Mouse (Mus musculus): ENCODE measurements around the gene Med15. TPM values are rescaled to one million over a fixed set of nuclear protein-coding genes. Genes with fewer than 3 reads are reported as not detected.
A peak's percentile ranks its signal among the peaks of the same experiment; 100 is the strongest.

Med15 gene
- polyA plus RNA-seq, 1 experiment from 2014 or later: 41.7 TPM

DNA sequence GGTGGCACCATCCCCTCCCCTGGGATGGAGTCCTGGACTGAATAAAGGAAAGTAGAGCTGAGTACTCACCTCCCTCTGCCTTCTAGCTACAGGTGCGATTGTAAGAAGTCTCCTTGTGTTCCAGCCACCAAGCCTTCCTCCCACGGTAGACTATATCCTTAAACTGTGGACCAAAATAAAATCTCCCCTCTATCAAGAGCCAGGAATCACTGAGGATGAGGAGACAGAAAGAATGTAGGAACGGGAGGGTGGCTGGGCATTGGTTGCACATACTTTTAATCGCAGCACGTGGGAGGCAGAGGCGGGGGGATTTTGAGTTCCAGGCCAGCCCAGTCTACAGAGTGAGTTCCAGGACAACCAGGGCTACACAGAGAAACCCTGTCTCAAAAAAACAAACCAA is 260 bp downstream of the Med15 start:
- no peak overlapping the region for H3K4me2 ChIP-seq
- ATAC-seq (ENCODE audit: borderline replicate concordance, extremely low read depth, low FRiP score, low TSS enrichment): no peak
- H3K4me3 ChIP-seq: no peak overlapping the region
- H3K27me3 ChIP-seq: peaks cover 3% of the 10 kb centered on the region; the same call in 1 of the 2 replicates
- WGBS: 65% methylated on average over 6 of the region's 6 CpGs
- H3K27ac ChIP-seq: no peak overlapping the region
- H3K4me1 ChIP-seq: no peaks in the 10 kb centered on the region
- H3K36me3 ChIP-seq: no peaks in the 10 kb centered on the region
- H3K9ac ChIP-seq: no peak overlapping the region
- H3K9me3 ChIP-seq: no peaks in the 10 kb centered on the region

GRCm38 (mm10) chr16:17732021-17732420 is 670 bp downstream of the Med15 start:
- 33% methylated on average over 3 of the region's 3 CpGs for WGBS
- H3K4me1 ChIP-seq: peaks cover 3% of the 10 kb centered on the region
- H3K9ac ChIP-seq: no peak overlapping the region
- H3K9me3 ChIP-seq: no peaks in the 10 kb centered on the region
- no peaks in the 10 kb centered on the region for H3K36me3 ChIP-seq
- no peak overlapping the region for H3K4me3 ChIP-seq
- H3K27ac ChIP-seq: no peak overlapping the region
- ATAC-seq (ENCODE audit: borderline replicate concordance, extremely low read depth, low FRiP score, low TSS enrichment): no peak
- no peak overlapping the region for H3K4me2 ChIP-seq
- peaks cover 3% of the 10 kb centered on the region; the same call in 1 of the 2 replicates for H3K27me3 ChIP-seq

- no peak overlapping the region for H3K9ac ChIP-seq
- H3K4me3 ChIP-seq: no peak overlapping the region
- H3K27me3 ChIP-seq: no peaks in the 10 kb centered on the region; the same call in 1 of the 2 replicates
- ATAC-seq (ENCODE audit: borderline replicate concordance, extremely low read depth, low FRiP score, low TSS enrichment): no peak
- peaks cover 5% of the 10 kb centered on the region for H3K4me1 ChIP-seq
- no peak overlapping the region for H3K27ac ChIP-seq
- no peak overlapping the region for H3K4me2 ChIP-seq
- no peaks in the 10 kb centered on the region for H3K36me3 ChIP-seq
- no peaks in the 10 kb centered on the region for H3K9me3 ChIP-seq
Observed at GRCm38 (mm10) chr16:17729974-17730373, 2.7 kb downstream of the Med15 start.

DNA sequence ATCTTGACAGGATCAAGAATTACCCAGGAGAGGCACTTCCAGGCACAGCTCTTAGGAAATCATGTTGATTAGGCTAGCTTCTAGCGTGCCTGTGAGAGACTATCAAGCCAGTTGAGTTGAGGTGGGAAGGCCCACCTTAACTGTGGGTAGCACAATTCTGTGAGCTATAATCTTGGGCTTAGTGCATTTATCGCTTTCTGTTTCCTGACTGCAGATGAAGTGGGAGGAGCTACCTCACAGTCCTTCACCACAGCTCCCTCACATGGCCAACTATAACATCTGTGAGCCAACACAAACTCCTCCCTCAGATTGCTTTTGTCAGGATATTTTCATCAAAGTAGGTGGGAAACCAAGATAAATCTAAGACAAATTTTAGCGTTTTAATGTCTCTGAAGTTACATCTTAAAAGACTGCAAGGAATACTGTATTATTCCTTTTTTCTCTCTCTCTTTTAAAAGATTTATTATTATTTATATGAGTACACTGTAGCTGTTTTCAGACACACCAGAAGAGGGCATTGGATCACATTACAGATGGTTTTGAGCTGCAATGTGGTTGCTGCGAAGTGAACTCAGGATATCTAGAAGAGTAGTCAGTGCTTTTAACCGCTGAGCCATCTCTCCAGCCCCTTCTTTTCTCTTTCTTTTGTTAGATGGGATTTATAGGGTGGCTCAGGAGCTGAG is 5.4 kb downstream of the Med15 start:
- H3K27me3 ChIP-seq: no peaks in the 10 kb centered on the region
- no peak overlapping the region for H3K9ac ChIP-seq
- no peak overlapping the region for H3K27ac ChIP-seq
- no peak overlapping the region for H3K4me3 ChIP-seq
- WGBS: 13% methylated on average over 5 of the region's 5 CpGs
- peaks cover 5% of the 10 kb centered on the region for H3K4me1 ChIP-seq
- no peaks in the 10 kb centered on the region for H3K36me3 ChIP-seq
- H3K4me2 ChIP-seq: peak overlapping the region; percentile 39; the same call in 1 of the 2 replicates
- H3K9me3 ChIP-seq: no peaks in the 10 kb centered on the region
- no peak for ATAC-seq (ENCODE audit: borderline replicate concordance, extremely low read depth, low FRiP score, low TSS enrichment)

GRCm38 (mm10) chr16:17724448-17724847 is 8.2 kb downstream of the Med15 start:
- Histone ChIP-seq H3K4me1 (peaks cover 20% of the 10 kb centered on the region), H3K27ac (no peak overlapping the region), H3K9me3 (no peaks in the 10 kb centered on the region), H3K36me3 (no peaks in the 10 kb centered on the region), H3K4me3 (no peak overlapping the region), H3K9ac (no peak overlapping the region), H3K27me3 (no peaks in the 10 kb centered on the region), H3K4me2 (no peak overlapping the region)
- ATAC-seq (ENCODE audit: borderline replicate concordance, extremely low read depth, low FRiP score, low TSS enrichment): no peak
- 84% methylated on average over 3 of the region's 3 CpGs for WGBS

- WGBS: 78% methylated on average over 1 of the region's 1 CpGs
- no peak overlapping the region for H3K4me3 ChIP-seq
Observed at GRCm38 (mm10) chr16:17723325-17723626, 9.4 kb downstream of the Med15 start.

GRCm38 (mm10) chr16:17722461-17723324 is 10.0 kb downstream of the Med15 start:
- Histone ChIP-seq H3K36me3 (no peaks in the 10 kb centered on the region), H3K9me3 (no peaks in the 10 kb centered on the region), H3K4me2 (peak overlapping the region; percentile 92), H3K27ac (peak overlapping the region; percentile 84), H3K4me1 (peaks cover 20% of the 10 kb centered on the region), H3K27me3 (no peaks in the 10 kb centered on the region), H3K9ac (peak overlapping the region; percentile 90), H3K4me3 (peak overlapping the region; percentile 92)
- peak; percentile 89 for ATAC-seq (ENCODE audit: borderline replicate concordance, extremely low read depth, low FRiP score, low TSS enrichment)
- 1% methylated on average over 43 of the region's 44 CpGs for WGBS

More at GRCm38 (mm10) chr16:17723325-17723626, 9.4 kb downstream of the Med15 start:
- Histone ChIP-seq H3K9me3 (no peaks in the 10 kb centered on the region), H3K4me2 (peak overlapping the region; percentile 92), H3K36me3 (no peaks in the 10 kb centered on the region), H3K9ac (no peak overlapping the region), H3K27me3 (no peaks in the 10 kb centered on the region), H3K27ac (no peak overlapping the region), H3K4me1 (peaks cover 20% of the 10 kb centered on the region)
- no peak for ATAC-seq (ENCODE audit: borderline replicate concordance, extremely low read depth, low FRiP score, low TSS enrichment)

DNA sequence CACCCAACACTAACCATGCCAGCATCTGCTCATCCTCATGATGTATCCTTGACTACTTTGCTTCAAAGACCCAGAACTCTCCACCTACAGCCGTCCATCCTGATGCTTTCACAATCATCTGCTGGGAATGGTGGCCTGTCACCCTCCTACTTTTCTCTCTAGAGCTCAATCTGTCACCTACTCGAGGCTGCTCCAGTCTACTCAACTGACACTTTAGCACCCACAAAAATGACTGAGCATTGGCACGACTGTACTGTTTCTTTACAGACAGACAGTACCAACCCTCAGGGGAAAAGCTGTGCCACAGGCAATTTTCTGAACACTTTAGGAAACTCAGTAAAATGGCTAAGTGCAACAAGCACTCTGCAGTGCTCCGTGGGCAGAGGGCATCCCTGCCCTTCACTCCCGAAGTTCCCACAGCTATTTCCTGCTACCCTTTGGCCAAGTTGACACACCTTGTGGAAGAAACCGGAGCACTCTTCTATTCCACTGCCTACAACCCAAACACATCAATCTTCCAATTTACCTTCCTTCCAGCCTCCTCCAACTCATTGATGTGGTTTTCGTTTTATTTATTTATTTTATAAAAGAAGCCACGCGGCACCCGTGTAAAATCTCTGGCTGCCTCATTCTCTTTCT is 10.8 kb downstream of the Med15 start:
- H3K4me3 ChIP-seq: peak overlapping the region; percentile 92
- WGBS: 3% methylated on average over 10 of the region's 10 CpGs
- H3K9me3 ChIP-seq: no peaks in the 10 kb centered on the region
- H3K4me1 ChIP-seq: peaks cover 17% of the 10 kb centered on the region
- no peaks in the 10 kb centered on the region for H3K36me3 ChIP-seq
- peak overlapping the region; percentile 90 for H3K9ac ChIP-seq
- H3K27ac ChIP-seq: peak overlapping the region; percentile 84
- no peak for ATAC-seq (ENCODE audit: borderline replicate concordance, extremely low read depth, low FRiP score, low TSS enrichment)
- peak overlapping the region; percentile 92 for H3K4me2 ChIP-seq
- H3K27me3 ChIP-seq: no peaks in the 10 kb centered on the region

- WGBS: 60% methylated on average over 9 of the region's 9 CpGs
- peak overlapping the region; percentile 90; the same call in 1 of the 2 replicates for H3K9ac ChIP-seq
Observed at GRCm38 (mm10) chr16:17721114-17721808, 11.4 kb downstream of the Med15 start.

DNA sequence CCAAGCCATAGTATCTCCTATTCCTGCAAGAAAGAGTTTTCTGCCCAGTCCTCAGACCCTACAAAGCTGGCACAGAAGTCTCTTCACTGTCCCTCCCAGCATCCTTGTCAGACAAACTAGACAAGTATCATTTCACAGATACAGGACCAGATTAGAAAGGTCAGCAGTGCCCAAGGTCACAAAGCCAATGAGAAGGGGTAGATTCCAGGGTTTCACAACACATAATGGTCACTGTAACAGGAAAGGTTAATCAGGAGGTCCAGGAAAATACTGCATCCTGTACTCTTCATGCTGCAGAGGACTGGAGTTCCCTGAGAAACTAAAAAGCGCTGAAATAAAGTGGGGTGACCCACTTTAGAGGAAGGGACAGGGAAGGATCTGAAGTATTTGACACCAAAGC is 14.9 kb downstream of the Med15 start:
- Histone ChIP-seq H3K9me3 (no peaks in the 10 kb centered on the region), H3K4me3 (no peak overlapping the region), H3K9ac (no peak overlapping the region), H3K4me1 (peaks cover 15% of the 10 kb centered on the region), H3K4me2 (no peak overlapping the region), H3K27ac (no peak overlapping the region), H3K36me3 (no peaks in the 10 kb centered on the region), H3K27me3 (no peaks in the 10 kb centered on the region)
- ATAC-seq (ENCODE audit: borderline replicate concordance, extremely low read depth, low FRiP score, low TSS enrichment): no peak
- 79% methylated on average over 1 of the region's 1 CpGs for WGBS

More at GRCm38 (mm10) chr16:17721114-17721808, 11.4 kb downstream of the Med15 start:
- no peaks in the 10 kb centered on the region for H3K27me3 ChIP-seq
- peaks cover 15% of the 10 kb centered on the region for H3K4me1 ChIP-seq
- H3K27ac ChIP-seq: no peak overlapping the region
- H3K36me3 ChIP-seq: no peaks in the 10 kb centered on the region
- no peaks in the 10 kb centered on the region for H3K9me3 ChIP-seq
- ATAC-seq (ENCODE audit: borderline replicate concordance, extremely low read depth, low FRiP score, low TSS enrichment): no peak
- peak overlapping the region; percentile 92 for H3K4me2 ChIP-seq
- peak overlapping the region; percentile 92 for H3K4me3 ChIP-seq

DNA sequence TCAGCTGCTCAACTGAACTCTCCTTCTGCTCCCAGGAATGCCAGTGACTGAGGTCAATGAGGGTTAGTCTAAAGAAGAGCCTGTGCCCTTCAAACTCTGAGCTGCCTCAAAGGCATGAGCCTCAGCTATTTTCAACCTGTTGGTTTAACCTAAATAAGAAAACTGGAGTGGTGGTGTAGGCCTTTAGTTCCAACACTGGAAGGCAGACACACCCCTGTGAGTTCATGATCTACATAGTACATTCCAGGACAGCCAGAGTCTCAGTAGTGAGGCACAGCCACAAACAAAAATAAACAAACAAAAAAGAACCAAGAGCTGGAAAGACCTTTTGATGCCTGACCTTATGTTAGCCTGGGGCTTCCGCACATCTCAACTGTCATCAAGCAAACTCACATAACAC is 25.1 kb downstream of the Med15 start:
- Histone ChIP-seq H3K27ac (no peak overlapping the region), H3K36me3 (peaks cover 4% of the 10 kb centered on the region; the same call in 1 of the 2 replicates)
- WGBS: 94% methylated on average over 1 of the region's 1 CpGs

More for the DNA sequence above, 25.1 kb downstream of the Med15 start:
- Histone ChIP-seq H3K27me3 (no peaks in the 10 kb centered on the region), H3K4me1 (no peaks in the 10 kb centered on the region), H3K9ac (no peak overlapping the region), H3K4me3 (no peak overlapping the region), H3K9me3 (no peaks in the 10 kb centered on the region), H3K4me2 (no peak overlapping the region)
- ATAC-seq (ENCODE audit: borderline replicate concordance, extremely low read depth, low FRiP score, low TSS enrichment): no peak
